Mouse (Mus musculus): Measurements from ENCODE around the gene Carhsp1. TPM values are rescaled to one million over a fixed set of nuclear protein-coding genes. Genes with fewer than 3 reads are reported as not detected.
A peak's percentile ranks its signal among the peaks of the same experiment; 100 is the strongest.

The Carhsp1 gene
- total and polyA plus RNA-seq, 3 experiments: 15.2 to 27.1 (median 18.3) TPM

GRCm38 (mm10) chr16:8678035-8678434 lies 6.1 kb upstream of the Carhsp1 start:
- peaks cover 1% of the 10 kb centered on the region; the same call in 1 of the 2 replicates for H3K4me1 ChIP-seq (ENCODE audit: control insufficient read depth, insufficient read depth, low read length)
- no peaks in the 10 kb centered on the region for H3K27me3 ChIP-seq (ENCODE audit: control insufficient read depth, insufficient read depth, low read length)
- H3K27ac ChIP-seq: no peak overlapping the region
- intact Hi-C loops (cut with DNase I): no loop called here
- H3K36me3 ChIP-seq (ENCODE audit: control insufficient read depth, insufficient read depth, low read length): no peaks in the 10 kb centered on the region
- no peak for TF ChIP-seq CTCF (IDR thresholded peaks at IDR 0.05)
- TF ChIP-seq EP300 (IDR thresholded peaks at IDR 0.05; ENCODE audit: insufficient read depth, low read depth, low read length): no peak
- no peak for TF ChIP-seq POLR2A (IDR thresholded peaks at IDR 0.05; ENCODE audit: insufficient read depth, low read depth, low read length)
- no peak for DNase-seq
- WGBS: 34% methylated on average over 5 of the region's 5 CpGs
- no peak overlapping the region for H3K4me3 ChIP-seq
- H3K9ac ChIP-seq (ENCODE audit: low read depth, low read length): no peak overlapping the region
- H3K79me2 ChIP-seq (replicated peaks; ENCODE audit: control insufficient read depth, insufficient read depth, low read length): no peaks in the 10 kb centered on the region

GRCm38 (mm10) chr16:8676800-8677199 lies 4.8 kb upstream of the Carhsp1 start:
- H3K36me3 ChIP-seq (ENCODE audit: control insufficient read depth, insufficient read depth, low read length): no peaks in the 10 kb centered on the region
- no peak overlapping the region for H3K27ac ChIP-seq
- 53% methylated on average over 4 of the region's 4 CpGs for WGBS
- H3K79me2 ChIP-seq (replicated peaks; ENCODE audit: control insufficient read depth, insufficient read depth, low read length): no peaks in the 10 kb centered on the region
- H3K4me3 ChIP-seq: no peak overlapping the region
- no peak overlapping the region for H3K9ac ChIP-seq (ENCODE audit: low read depth, low read length)
- TF ChIP-seq EP300 (IDR thresholded peaks at IDR 0.05; ENCODE audit: insufficient read depth, low read depth, low read length): 0 out of 2 replicates have a peak, but pooled peaks have one; percentile 18
- TF ChIP-seq CTCF (IDR thresholded peaks at IDR 0.05): peak; percentile 93
- TF ChIP-seq POLR2A (IDR thresholded peaks at IDR 0.05; ENCODE audit: insufficient read depth, low read depth, low read length): no peak
- intact Hi-C loops (cut with DNase I): loop anchor here (1.0 to 2.0 kb wide), 2 partner anchors 182 to 264 kb away; no protein-coding TSS in a partner anchor
- H3K27me3 ChIP-seq (ENCODE audit: control insufficient read depth, insufficient read depth, low read length): no peaks in the 10 kb centered on the region
- peaks cover 1% of the 10 kb centered on the region; the same call in 1 of the 2 replicates for H3K4me1 ChIP-seq (ENCODE audit: control insufficient read depth, insufficient read depth, low read length)
- DNase-seq: peak in 1 of 2 experiments; percentile 52

GRCm38 (mm10) chr16:8676228-8676627 lies 4.3 kb upstream of the Carhsp1 start:
- peaks cover 1% of the 10 kb centered on the region; the same call in 1 of the 2 replicates for H3K4me1 ChIP-seq (ENCODE audit: control insufficient read depth, insufficient read depth, low read length)
- no peaks in the 10 kb centered on the region for H3K79me2 ChIP-seq (replicated peaks; ENCODE audit: control insufficient read depth, insufficient read depth, low read length)
- no peak overlapping the region for H3K4me3 ChIP-seq
- H3K27ac ChIP-seq: no peak overlapping the region
- intact Hi-C loops (cut with DNase I): loop anchor here (2.0 kb wide), 1 partner anchor 263 kb away; no protein-coding TSS in a partner anchor
- TF ChIP-seq EP300 (IDR thresholded peaks at IDR 0.05; ENCODE audit: insufficient read depth, low read depth, low read length): no peak
- WGBS: 75% methylated on average over 2 of the region's 2 CpGs
- H3K36me3 ChIP-seq (ENCODE audit: control insufficient read depth, insufficient read depth, low read length): no peaks in the 10 kb centered on the region
- no peak for DNase-seq
- H3K27me3 ChIP-seq (ENCODE audit: control insufficient read depth, insufficient read depth, low read length): no peaks in the 10 kb centered on the region
- H3K9ac ChIP-seq (ENCODE audit: low read depth, low read length): no peak overlapping the region

- intact Hi-C loops (cut with DNase I): no loop called here
- TF ChIP-seq POLR2A (IDR thresholded peaks at IDR 0.05; ENCODE audit: insufficient read depth, low read depth, low read length): no peak
- TF ChIP-seq CTCF (IDR thresholded peaks at IDR 0.05): no peak
- no peak for TF ChIP-seq EP300 (IDR thresholded peaks at IDR 0.05; ENCODE audit: insufficient read depth, low read depth, low read length)
- H3K4me1 ChIP-seq (ENCODE audit: control insufficient read depth, insufficient read depth, low read length): peaks cover 3% of the 10 kb centered on the region
- WGBS: 75% methylated on average over 8 of the region's 8 CpGs
- no peaks in the 10 kb centered on the region for H3K27me3 ChIP-seq (ENCODE audit: control insufficient read depth, insufficient read depth, low read length)
- DNase-seq: no peak
- H3K4me3 ChIP-seq: no peak overlapping the region
- no peaks in the 10 kb centered on the region; the same call in 1 of the 2 replicates for H3K79me2 ChIP-seq (replicated peaks; ENCODE audit: control insufficient read depth, insufficient read depth, low read length)
- no peak overlapping the region for H3K9ac ChIP-seq (ENCODE audit: low read depth, low read length)
- H3K36me3 ChIP-seq (ENCODE audit: control insufficient read depth, insufficient read depth, low read length): no peaks in the 10 kb centered on the region
- H3K27ac ChIP-seq: no peak overlapping the region
Measured at GRCm38 (mm10) chr16:8675559-8675958, 3.6 kb upstream of the Carhsp1 start.

- H3K4me1 ChIP-seq (ENCODE audit: control insufficient read depth, insufficient read depth, low read length): peaks cover 12% of the 10 kb centered on the region
- no peak overlapping the region for H3K27ac ChIP-seq
- no peaks in the 10 kb centered on the region for H3K36me3 ChIP-seq (ENCODE audit: control insufficient read depth, insufficient read depth, low read length)
- TF ChIP-seq POLR2A (IDR thresholded peaks at IDR 0.05; ENCODE audit: insufficient read depth, low read depth, low read length): no peak
- TF ChIP-seq CTCF (IDR thresholded peaks at IDR 0.05): peak; percentile 86
- peak; percentile 50; the same call in 1 of the 2 replicates for TF ChIP-seq EP300 (IDR thresholded peaks at IDR 0.05; ENCODE audit: insufficient read depth, low read depth, low read length)
- no peak overlapping the region for H3K9ac ChIP-seq (ENCODE audit: low read depth, low read length)
- peak; percentile 49 to 50 for DNase-seq
- no peak overlapping the region for H3K4me3 ChIP-seq
- H3K79me2 ChIP-seq (replicated peaks; ENCODE audit: control insufficient read depth, insufficient read depth, low read length): no peaks in the 10 kb centered on the region; the same call in 1 of the 2 replicates
- intact Hi-C loops (cut with DNase I): loop anchor here (1.0 kb wide), 1 partner anchor 30 kb away; no protein-coding TSS in a partner anchor
- 5% methylated on average over 8 of the region's 8 CpGs for WGBS
- no peaks in the 10 kb centered on the region for H3K27me3 ChIP-seq (ENCODE audit: control insufficient read depth, insufficient read depth, low read length)
Measured at GRCm38 (mm10) chr16:8674165-8674564, 2.2 kb upstream of the Carhsp1 start.

GRCm38 (mm10) chr16:8673343-8673742 lies 1.4 kb upstream of the Carhsp1 start:
- DNase-seq: no peak
- WGBS: 64% methylated on average over 6 of the region's 6 CpGs

More at GRCm38 (mm10) chr16:8673343-8673742, 1.4 kb upstream of the Carhsp1 start:
- Histone ChIP-seq H3K4me1 (ENCODE audit: control insufficient read depth, insufficient read depth, low read length) (peaks cover 17% of the 10 kb centered on the region), H3K27me3 (ENCODE audit: control insufficient read depth, insufficient read depth, low read length) (no peaks in the 10 kb centered on the region), H3K27ac (no peak overlapping the region), H3K4me3 (no peak overlapping the region), H3K36me3 (ENCODE audit: control insufficient read depth, insufficient read depth, low read length) (no peaks in the 10 kb centered on the region), H3K79me2 (replicated peaks; ENCODE audit: control insufficient read depth, insufficient read depth, low read length) (no peaks in the 10 kb centered on the region; the same call in 1 of the 2 replicates), H3K9ac (ENCODE audit: low read depth, low read length) (no peak overlapping the region)
- intact Hi-C loops (cut with DNase I): no loop called here
- TF ChIP-seq POLR2A (IDR thresholded peaks at IDR 0.05; ENCODE audit: insufficient read depth, low read depth, low read length): no peak
- no peak for TF ChIP-seq CTCF (IDR thresholded peaks at IDR 0.05)
- no peak for TF ChIP-seq EP300 (IDR thresholded peaks at IDR 0.05; ENCODE audit: insufficient read depth, low read depth, low read length)
